Mouse (Mus musculus) retina, adult 2 months (tissue): ENCODE data around the gene Engase.

ENCODE experiments used
- DNase-seq: peaks from one replicate; pipeline ENCODE4 v3.0.0-alpha.2; 2012; ENCODE audit warnings: low read depth, low spot score

Gene Engase

GRCm38 (mm10) chr11:118453886-118454671 lies 22.6 kb upstream of the Engase start:
- DNase-seq, result no peak

GRCm38 (mm10) chr11:118455788-118456187 lies 20.8 kb upstream of the Engase start:
- DNase-seq, result no peak

- DNase-seq, result no peak
These were observed 19.7 kb upstream of the Engase start for GRCm38 (mm10) chr11:118456937-118457336.

- DNase-seq, result no peak
These were observed 17.6 kb upstream of the Engase start for GRCm38 (mm10) chr11:118459051-118459450.

GRCm38 (mm10) chr11:118459536-118459935 lies 17.1 kb upstream of the Engase start:
- DNase-seq, result no peak

- no peak for DNase-seq
These were observed 16.3 kb upstream of the Engase start for GRCm38 (mm10) chr11:118460280-118460679.

- DNase-seq, result no peak
These were observed 9.1 kb upstream of the Engase start for GRCm38 (mm10) chr11:118467441-118468035.

- DNase-seq, result no peak
These were observed 7.0 kb upstream of the Engase start for GRCm38 (mm10) chr11:118469509-118470160.

- no peak for DNase-seq
These were observed 6.2 kb upstream of the Engase start for GRCm38 (mm10) chr11:118470234-118470966.

GRCm38 (mm10) chr11:118471676-118472075 lies 5.0 kb upstream of the Engase start:
- DNase-seq, result no peak

- DNase-seq, result no peak
These were observed 3.5 kb upstream of the Engase start for GRCm38 (mm10) chr11:118473161-118473560.

- no peak for DNase-seq
These were observed 2.7 kb upstream of the Engase start for GRCm38 (mm10) chr11:118473842-118474500.

GRCm38 (mm10) chr11:118475496-118476083 lies 1.0 kb upstream of the Engase start:
- DNase-seq, result no peak

- DNase-seq, result no peak
These were observed 3.1 kb downstream of the Engase start for GRCm38 (mm10) chr11:118479776-118480175.

GRCm38 (mm10) chr11:118481231-118481630 lies 4.6 kb downstream of the Engase start:
- no peak for DNase-seq

GRCm38 (mm10) chr11:118481751-118482150 lies 5.1 kb downstream of the Engase start:
- DNase-seq, result no peak

- no peak for DNase-seq
These were observed 7.5 kb downstream of the Engase start for GRCm38 (mm10) chr11:118484169-118484568.

- no peak for DNase-seq
These were observed 8.7 kb downstream of the Engase start for GRCm38 (mm10) chr11:118485338-118485737.

GRCm38 (mm10) chr11:118485780-118486179 lies 9.2 kb downstream of the Engase start:
- DNase-seq, result no peak

- no peak for DNase-seq
These were observed 9.7 kb downstream of the Engase start for GRCm38 (mm10) chr11:118486281-118486680.
